Mouse (Mus musculus) kidney, adult 2 months (tissue): ENCODE results near the gene Tet3.

Experiments used
- CTCF ChIP-seq: fragments of 200-500 bp; conservative IDR thresholded peaks from 2 replicates; pipeline ENCODE4 v1.5.1; 2011; ENCODE audit warnings: low read depth, mild to moderate bottlenecking, control low read depth, low read length, moderate library complexity, mixed read lengths; ENCODE audit not compliant: insufficient read depth, insufficient read length
- POLR2A ChIP-seq: fragments of 200-500 bp; IDR thresholded peaks from one replicate; pipeline ENCODE4 v1.6.1; 2011; ENCODE audit warnings: low read depth, low read length, control low read depth

DNA sequence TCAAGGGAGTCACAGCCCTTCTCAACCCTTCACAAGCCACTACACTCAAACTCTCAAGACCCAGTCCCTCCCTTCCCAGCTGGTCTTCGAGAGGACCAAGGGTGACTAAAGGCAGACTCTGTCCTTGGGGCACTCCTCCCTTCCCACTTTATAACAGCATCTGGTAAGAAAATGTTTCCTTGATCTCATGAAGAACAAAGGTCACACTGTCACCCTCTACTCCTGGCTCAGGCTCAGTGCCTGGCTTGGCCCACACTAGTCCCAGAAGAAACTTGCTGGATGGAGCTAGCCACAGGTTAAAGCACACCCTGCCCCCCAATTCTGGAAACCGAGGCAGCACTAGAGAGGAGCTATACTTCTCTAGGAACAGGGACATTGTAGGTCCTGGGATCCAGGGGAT is 13.1 kb downstream of the Tet3 start:
- TF ChIP-seq POLR2A: no peak
- no peak for TF ChIP-seq CTCF
